Mouse (Mus musculus) kidney, adult 2 months (tissue): ENCODE results near the gene Lrrc2.

Experiments used
- CTCF ChIP-seq: fragments of 200-500 bp; conservative IDR thresholded peaks from 2 replicates; pipeline ENCODE4 v1.5.1; 2011; ENCODE audit warnings: low read depth, mild to moderate bottlenecking, control low read depth, low read length, moderate library complexity, mixed read lengths; ENCODE audit not compliant: insufficient read depth, insufficient read length
- POLR2A ChIP-seq: fragments of 200-500 bp; IDR thresholded peaks from one replicate; pipeline ENCODE4 v1.6.1; 2011; ENCODE audit warnings: low read depth, low read length, control low read depth

GRCm38 (mm10) chr9:110993281-110993709 is 42.0 kb downstream of the Lrrc2 start:
- TF ChIP-seq CTCF: no peak
- TF ChIP-seq POLR2A: no peak
